Mouse (Mus musculus): Measurements from ENCODE around the gene Dock2. TPM values are rescaled to one million over a fixed set of nuclear protein-coding genes. Genes with fewer than 3 reads are reported as not detected.

Dock2 gene
- polyA plus RNA-seq, 1 experiment from 2014 or later = 1.5 TPM

DNA sequence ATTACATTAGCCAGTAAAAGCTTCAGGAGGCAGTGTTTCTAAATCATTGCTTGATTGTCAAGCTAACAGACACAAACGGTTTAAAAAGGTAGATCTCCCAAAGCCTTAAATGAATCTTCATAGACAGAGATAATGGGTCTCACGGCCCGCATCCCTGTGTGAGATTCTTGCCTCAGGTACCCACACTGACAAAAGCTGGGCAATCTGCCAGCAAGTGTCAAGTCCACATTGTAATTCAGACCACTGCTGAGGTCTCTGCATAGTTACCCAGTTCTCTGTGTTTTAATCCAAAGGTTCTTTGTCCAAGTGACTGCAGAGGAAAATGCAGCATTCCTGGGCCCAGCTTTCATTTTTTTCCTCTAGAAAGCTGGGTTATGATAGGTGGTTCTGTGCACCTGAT, 315.1 kb downstream of the Dock2 start:
- Histone ChIP-seq H3K4me1 (ENCODE audit: insufficient read depth) (no peaks in the 10 kb centered on the region), H3K27me3 (ENCODE audit: insufficient read depth, low read length) (no peaks in the 10 kb centered on the region), H3K4me3 (ENCODE audit: low read depth, low read length) (no peak overlapping the region), H3K4me2 (no peak overlapping the region), H3K9me3 (ENCODE audit: low read depth, low read length) (no peaks in the 10 kb centered on the region), H3K27ac (ENCODE audit: low read depth) (no peak overlapping the region), H3K36me3 (ENCODE audit: insufficient read depth) (no peaks in the 10 kb centered on the region), H3K9ac (no peak overlapping the region)
- TF ChIP-seq CTCF (IDR thresholded peaks at IDR 0.05; ENCODE audit: low read depth) = no peak
- ATAC-seq (ENCODE audit: insufficient read depth) (no peak), DNase-seq (peak; percentile 4)
- 63% methylated on average over 3 of the region's 3 CpGs for WGBS

- DNase-seq (no peak), ATAC-seq (ENCODE audit: insufficient read depth) (no peak)
- no peaks in the 10 kb centered on the region for H3K27me3 ChIP-seq (ENCODE audit: insufficient read depth, low read length)
- no peak overlapping the region for H3K4me2 ChIP-seq
- no peaks in the 10 kb centered on the region for H3K4me1 ChIP-seq (ENCODE audit: insufficient read depth)
- no peaks in the 10 kb centered on the region for H3K9me3 ChIP-seq (ENCODE audit: low read depth, low read length)
- WGBS = 52% methylated on average over 1 of the region's 1 CpGs
- no peak for TF ChIP-seq CTCF (IDR thresholded peaks at IDR 0.05; ENCODE audit: low read depth)
- no peak overlapping the region for H3K4me3 ChIP-seq (ENCODE audit: low read depth, low read length)
- H3K27ac ChIP-seq (ENCODE audit: low read depth) = no peak overlapping the region
- no peaks in the 10 kb centered on the region for H3K36me3 ChIP-seq (ENCODE audit: insufficient read depth)
- no peak overlapping the region for H3K9ac ChIP-seq
Observed at GRCm38 (mm10) chr11:34467056-34467455, 316.6 kb downstream of the Dock2 start.

DNA sequence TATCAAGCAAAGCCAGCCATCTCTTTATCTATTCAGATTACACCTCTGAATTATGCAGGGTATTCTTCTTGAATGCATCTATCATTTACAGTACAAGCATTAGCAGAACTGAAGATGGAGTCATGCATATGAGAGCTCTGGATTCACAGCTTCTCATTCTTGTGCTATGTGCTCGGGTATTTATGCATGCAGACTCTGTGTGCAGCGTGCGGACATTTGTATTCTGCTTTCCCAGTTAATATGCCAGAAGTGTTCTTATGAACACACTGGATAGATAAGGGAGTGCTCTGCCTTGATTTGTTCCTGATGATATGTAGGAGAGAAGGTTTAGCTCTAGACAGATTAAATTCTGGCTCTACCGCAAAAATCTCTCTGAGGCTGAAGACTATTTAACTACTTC, 333.7 kb downstream of the Dock2 start:
- Histone ChIP-seq H3K4me2 (no peak overlapping the region), H3K36me3 (ENCODE audit: insufficient read depth) (no peaks in the 10 kb centered on the region), H3K27me3 (ENCODE audit: insufficient read depth, low read length) (no peaks in the 10 kb centered on the region), H3K9me3 (ENCODE audit: low read depth, low read length) (no peaks in the 10 kb centered on the region), H3K4me3 (ENCODE audit: low read depth, low read length) (no peak overlapping the region), H3K4me1 (ENCODE audit: insufficient read depth) (no peaks in the 10 kb centered on the region), H3K27ac (ENCODE audit: low read depth) (no peak overlapping the region), H3K9ac (no peak overlapping the region)
- DNase-seq = no peak
- 86% methylated on average over 4 of the region's 4 CpGs for WGBS
- no peak for TF ChIP-seq CTCF (IDR thresholded peaks at IDR 0.05; ENCODE audit: low read depth)
- ATAC-seq (ENCODE audit: insufficient read depth) = no peak

GRCm38 (mm10) chr11:34447891-34448290, 335.8 kb downstream of the Dock2 start:
- Histone ChIP-seq H3K4me2 (no peak overlapping the region), H3K27ac (ENCODE audit: low read depth) (no peak overlapping the region), H3K36me3 (ENCODE audit: insufficient read depth) (no peaks in the 10 kb centered on the region), H3K4me3 (ENCODE audit: low read depth, low read length) (no peak overlapping the region), H3K9ac (no peak overlapping the region), H3K9me3 (ENCODE audit: low read depth, low read length) (no peaks in the 10 kb centered on the region), H3K27me3 (ENCODE audit: insufficient read depth, low read length) (no peaks in the 10 kb centered on the region), H3K4me1 (ENCODE audit: insufficient read depth) (no peaks in the 10 kb centered on the region)
- ATAC-seq (ENCODE audit: insufficient read depth) (no peak), DNase-seq (peak; percentile 87)
- no peak for TF ChIP-seq CTCF (IDR thresholded peaks at IDR 0.05; ENCODE audit: low read depth)
- WGBS = 41% methylated on average over 4 of the region's 4 CpGs

GRCm38 (mm10) chr11:34438429-34438828, 345.3 kb downstream of the Dock2 start:
- DNase-seq = no peak
- Histone ChIP-seq H3K4me2 (no peak overlapping the region), H3K9me3 (ENCODE audit: low read depth, low read length) (no peaks in the 10 kb centered on the region), H3K27ac (ENCODE audit: low read depth) (no peak overlapping the region), H3K4me3 (ENCODE audit: low read depth, low read length) (no peak overlapping the region), H3K9ac (no peak overlapping the region), H3K27me3 (ENCODE audit: insufficient read depth, low read length) (no peaks in the 10 kb centered on the region), H3K36me3 (ENCODE audit: insufficient read depth) (no peaks in the 10 kb centered on the region), H3K4me1 (ENCODE audit: insufficient read depth) (no peaks in the 10 kb centered on the region)
- no peak for TF ChIP-seq CTCF (IDR thresholded peaks at IDR 0.05; ENCODE audit: low read depth)
- WGBS = 59% methylated on average over 2 of the region's 2 CpGs
- ATAC-seq (ENCODE audit: insufficient read depth) = no peak

GRCm38 (mm10) chr11:34437446-34437845, 346.2 kb downstream of the Dock2 start:
- Histone ChIP-seq H3K27ac (ENCODE audit: low read depth) (no peak overlapping the region), H3K4me1 (ENCODE audit: insufficient read depth) (no peaks in the 10 kb centered on the region), H3K9me3 (ENCODE audit: low read depth, low read length) (no peaks in the 10 kb centered on the region), H3K4me2 (no peak overlapping the region), H3K27me3 (ENCODE audit: insufficient read depth, low read length) (no peaks in the 10 kb centered on the region), H3K4me3 (ENCODE audit: low read depth, low read length) (no peak overlapping the region), H3K9ac (no peak overlapping the region), H3K36me3 (ENCODE audit: insufficient read depth) (no peaks in the 10 kb centered on the region)
- no peak for DNase-seq
- ATAC-seq (ENCODE audit: insufficient read depth) = no peak
- 83% methylated on average over 1 of the region's 1 CpGs for WGBS
- TF ChIP-seq CTCF (IDR thresholded peaks at IDR 0.05; ENCODE audit: low read depth) = no peak

- no peak for TF ChIP-seq CTCF (IDR thresholded peaks at IDR 0.05; ENCODE audit: low read depth)
- no peaks in the 10 kb centered on the region for H3K36me3 ChIP-seq (ENCODE audit: insufficient read depth)
- H3K9ac ChIP-seq = no peak overlapping the region
- no peaks in the 10 kb centered on the region for H3K27me3 ChIP-seq (ENCODE audit: insufficient read depth, low read length)
- DNase-seq (no peak), ATAC-seq (ENCODE audit: insufficient read depth) (no peak)
- no peak overlapping the region for H3K4me3 ChIP-seq (ENCODE audit: low read depth, low read length)
- H3K4me1 ChIP-seq (ENCODE audit: insufficient read depth) = no peaks in the 10 kb centered on the region
- H3K9me3 ChIP-seq (ENCODE audit: low read depth, low read length) = no peaks in the 10 kb centered on the region
- WGBS = 65% methylated on average over 2 of the region's 2 CpGs
- no peak overlapping the region for H3K27ac ChIP-seq (ENCODE audit: low read depth)
- no peak overlapping the region for H3K4me2 ChIP-seq
Observed at GRCm38 (mm10) chr11:34431978-34432377, 351.7 kb downstream of the Dock2 start.

DNA sequence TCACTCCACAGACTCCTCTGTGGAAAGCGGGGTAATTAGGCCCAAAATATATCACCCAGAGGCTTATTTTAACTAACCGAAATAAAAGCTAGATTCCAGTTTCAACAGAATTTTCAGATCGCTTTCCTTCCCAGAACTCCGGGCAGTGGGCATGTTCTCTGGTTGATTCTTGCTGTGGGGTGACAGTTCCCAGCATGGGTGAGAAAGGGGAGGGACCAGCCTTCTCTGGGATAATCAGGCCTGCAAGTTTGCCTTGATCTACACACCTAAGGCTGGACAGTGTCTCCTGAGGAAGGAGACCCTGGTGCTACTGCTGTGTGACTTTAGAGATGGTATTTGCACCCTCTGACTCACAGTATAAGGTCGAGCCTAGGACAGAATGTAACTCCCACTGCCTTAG, 352.3 kb downstream of the Dock2 start:
- TF ChIP-seq CTCF (IDR thresholded peaks at IDR 0.05; ENCODE audit: low read depth) = no peak
- Histone ChIP-seq H3K4me2 (no peak overlapping the region), H3K4me3 (ENCODE audit: low read depth, low read length) (no peak overlapping the region), H3K9me3 (ENCODE audit: low read depth, low read length) (no peaks in the 10 kb centered on the region), H3K27me3 (ENCODE audit: insufficient read depth, low read length) (no peaks in the 10 kb centered on the region), H3K4me1 (ENCODE audit: insufficient read depth) (no peaks in the 10 kb centered on the region), H3K27ac (ENCODE audit: low read depth) (no peak overlapping the region), H3K36me3 (ENCODE audit: insufficient read depth) (no peaks in the 10 kb centered on the region), H3K9ac (no peak overlapping the region)
- 41% methylated on average over 5 of the region's 5 CpGs for WGBS
- DNase-seq = no peak
- ATAC-seq (ENCODE audit: insufficient read depth) = no peak
